Mouse (Mus musculus): ENCODE results near the gene Akap13.

DNA sequence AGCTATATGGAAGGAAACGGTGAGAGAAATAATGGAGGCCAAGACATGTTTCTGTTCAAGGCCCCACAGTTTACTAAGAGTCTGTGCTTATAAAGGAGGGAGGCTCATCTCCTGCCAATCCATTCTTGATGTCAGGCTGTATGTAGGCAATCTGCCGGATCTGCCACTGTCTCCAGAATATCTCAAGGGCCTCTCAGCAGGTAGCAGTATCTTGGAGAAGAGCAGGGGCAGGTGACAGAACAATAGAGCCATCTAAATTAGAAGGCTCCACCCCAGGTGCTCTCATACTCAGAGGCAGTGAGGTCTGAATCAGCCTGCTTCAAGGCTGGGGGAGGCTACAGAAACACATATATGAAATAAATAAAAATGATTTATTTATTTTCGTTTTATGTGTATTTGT lies 347.6 kb downstream of the Akap13 start:
- TF ChIP-seq ZNF384 (IDR thresholded peaks at IDR 0.05; ENCODE audit: low read depth, low read length) (no peak), MAFK (IDR thresholded peaks at IDR 0.05; ENCODE audit: insufficient read depth, low read depth, low read length) (no peak), CHD2 (IDR thresholded peaks at IDR 0.05; ENCODE audit: low read depth, low read length) (no peak)
